Mouse (Mus musculus): ENCODE results near the gene Tln1.

DNA sequence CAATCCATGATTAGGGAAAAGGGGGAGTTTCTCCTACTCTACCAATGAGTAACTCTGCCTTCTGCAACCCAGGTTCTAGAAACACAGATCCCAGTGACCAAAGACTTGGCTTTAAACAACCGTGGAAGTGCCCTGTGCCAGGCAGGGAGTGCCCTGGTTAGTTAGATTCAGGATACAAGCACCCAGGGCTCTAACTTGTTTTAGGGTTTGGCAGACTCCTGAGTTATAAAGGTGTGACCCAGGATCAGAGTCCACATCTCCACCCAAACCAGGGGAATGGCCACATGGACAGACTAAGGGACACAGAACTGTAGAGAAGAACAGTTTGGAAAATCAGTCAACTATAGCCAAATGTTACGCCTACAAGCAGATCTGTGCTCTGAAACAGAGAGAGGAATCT is 59.5 kb downstream of the Tln1 start:
- TF ChIP-seq POLR2A (IDR thresholded peaks at IDR 0.05; ENCODE audit: insufficient read length, low read depth): no peak
- no peak for TF ChIP-seq MAX (IDR thresholded peaks at IDR 0.05; ENCODE audit: low read depth)
- no peak for TF ChIP-seq MYOG (IDR thresholded peaks at IDR 0.05; ENCODE audit: control insufficient read depth in 1 of 3, insufficient read depth in 1 of 3, insufficient read length in 2 of 3, low read depth in 2 of 3)
- TF ChIP-seq USF1 (IDR thresholded peaks at IDR 0.05; ENCODE audit: low read depth): no peak
- no peak for TF ChIP-seq TCF12 (IDR thresholded peaks at IDR 0.05; ENCODE audit: insufficient read depth, poor library complexity, severe bottlenecking)
- TF ChIP-seq POLR2AphosphoS2 (IDR thresholded peaks at IDR 0.05; ENCODE audit: insufficient read length, low read depth): no peak
- no peak for TF ChIP-seq MYOD1 (IDR thresholded peaks at IDR 0.05; ENCODE audit: control insufficient read depth in 1 of 3, insufficient read length in 2 of 3, low read depth in 2 of 3)
- no peak for TF ChIP-seq SRF (IDR thresholded peaks at IDR 0.05; ENCODE audit: control insufficient read depth, insufficient read length, low read depth)

Measured in myocyte (in vitro differentiated cells).